Mouse (Mus musculus) T-helper 1 cell (primary cell): ENCODE data around the gene Spata3.

Source experiments
- in situ Hi-C: fragments of 300-600 bp; cut with MboI, MseI; formaldehyde crosslinking; loops from one replicate; pipeline ENCODE4 v1.15.1; 2025; ENCODE audit warnings: high pct_unique_total_duplicates

The Spata3 gene

DNA sequence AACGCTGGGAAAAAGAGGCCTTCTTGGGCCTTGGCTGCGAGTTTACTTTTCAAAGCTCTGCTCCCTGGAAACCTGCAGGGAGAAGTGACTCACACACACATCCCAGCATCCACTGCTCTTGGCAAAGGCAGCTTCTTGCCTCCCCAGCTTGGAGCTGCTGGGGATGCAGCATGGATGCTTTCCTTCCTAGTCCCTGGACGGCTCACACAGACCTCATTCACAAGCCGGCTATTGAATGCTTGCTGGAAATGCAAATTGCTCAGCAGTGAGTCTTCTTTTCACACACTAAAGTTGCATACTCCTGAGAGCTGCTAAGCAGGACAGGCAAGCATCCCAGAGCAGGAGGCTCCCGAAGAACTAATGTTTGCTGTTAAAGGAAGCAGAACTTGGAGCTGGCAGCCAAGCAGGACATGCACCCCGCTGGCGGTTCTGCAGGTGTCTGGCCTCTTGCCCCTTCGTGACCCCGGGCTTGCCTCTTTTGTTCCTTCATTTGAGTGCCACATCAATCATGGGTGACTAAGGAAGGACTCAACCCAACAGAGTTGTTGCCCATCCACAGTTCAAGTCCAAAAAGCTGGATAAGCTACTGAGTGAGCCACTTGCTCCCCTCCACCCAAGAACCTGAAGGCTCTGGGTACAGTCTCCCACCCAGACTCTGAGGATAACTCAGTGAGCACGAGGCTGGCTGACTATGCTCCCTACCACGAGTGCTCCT is 15.8 kb downstream of the Spata3 start:
- in situ Hi-C loops: no loop called here

- in situ Hi-C loops: no loop called here
These were observed 21.8 kb downstream of the Spata3 start for GRCm38 (mm10) chr1:86038191-86038951.

DNA sequence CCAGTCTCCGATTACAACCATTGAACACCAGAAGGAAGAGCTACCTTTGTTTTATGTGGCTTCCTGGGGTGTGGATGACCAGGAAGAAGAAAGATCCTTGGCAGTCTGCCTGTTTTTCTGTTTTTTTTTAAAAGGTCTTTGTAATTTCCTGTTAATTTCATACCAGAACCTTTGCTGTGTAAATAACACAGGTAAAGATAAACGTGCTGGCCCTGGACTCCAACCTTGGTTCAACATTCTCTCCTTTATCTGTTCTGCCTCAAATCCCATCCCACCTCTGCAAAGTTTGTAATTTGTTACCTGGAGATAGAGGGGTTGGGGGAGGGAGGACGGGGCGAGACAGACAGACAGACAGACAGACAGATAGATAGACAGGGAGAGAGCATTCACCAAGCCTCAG is 23.5 kb downstream of the Spata3 start:
- in situ Hi-C loops: no loop called here

GRCm38 (mm10) chr1:86040817-86041216 is 24.2 kb downstream of the Spata3 start:
- in situ Hi-C loops: no loop called here

DNA sequence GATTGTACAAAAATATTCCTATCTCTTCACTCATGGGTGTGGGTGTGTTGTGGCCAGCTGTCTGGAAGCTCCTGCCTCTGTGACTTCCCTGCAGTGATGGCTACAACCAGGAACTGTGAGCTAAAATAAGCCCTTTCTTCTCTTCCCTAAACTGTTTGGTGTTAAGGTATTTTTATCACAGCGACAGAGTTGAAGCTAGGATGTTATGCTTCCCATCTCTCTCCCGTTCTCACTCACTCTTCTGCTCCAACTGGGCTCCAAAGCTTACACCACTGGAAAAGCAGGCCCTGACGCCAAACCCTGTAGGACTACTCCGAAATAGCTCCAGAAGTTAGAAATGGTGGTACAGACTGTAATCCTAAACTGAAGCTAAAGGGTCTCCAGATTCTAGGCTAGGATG is 28.4 kb downstream of the Spata3 start:
- in situ Hi-C loops: no loop called here

DNA sequence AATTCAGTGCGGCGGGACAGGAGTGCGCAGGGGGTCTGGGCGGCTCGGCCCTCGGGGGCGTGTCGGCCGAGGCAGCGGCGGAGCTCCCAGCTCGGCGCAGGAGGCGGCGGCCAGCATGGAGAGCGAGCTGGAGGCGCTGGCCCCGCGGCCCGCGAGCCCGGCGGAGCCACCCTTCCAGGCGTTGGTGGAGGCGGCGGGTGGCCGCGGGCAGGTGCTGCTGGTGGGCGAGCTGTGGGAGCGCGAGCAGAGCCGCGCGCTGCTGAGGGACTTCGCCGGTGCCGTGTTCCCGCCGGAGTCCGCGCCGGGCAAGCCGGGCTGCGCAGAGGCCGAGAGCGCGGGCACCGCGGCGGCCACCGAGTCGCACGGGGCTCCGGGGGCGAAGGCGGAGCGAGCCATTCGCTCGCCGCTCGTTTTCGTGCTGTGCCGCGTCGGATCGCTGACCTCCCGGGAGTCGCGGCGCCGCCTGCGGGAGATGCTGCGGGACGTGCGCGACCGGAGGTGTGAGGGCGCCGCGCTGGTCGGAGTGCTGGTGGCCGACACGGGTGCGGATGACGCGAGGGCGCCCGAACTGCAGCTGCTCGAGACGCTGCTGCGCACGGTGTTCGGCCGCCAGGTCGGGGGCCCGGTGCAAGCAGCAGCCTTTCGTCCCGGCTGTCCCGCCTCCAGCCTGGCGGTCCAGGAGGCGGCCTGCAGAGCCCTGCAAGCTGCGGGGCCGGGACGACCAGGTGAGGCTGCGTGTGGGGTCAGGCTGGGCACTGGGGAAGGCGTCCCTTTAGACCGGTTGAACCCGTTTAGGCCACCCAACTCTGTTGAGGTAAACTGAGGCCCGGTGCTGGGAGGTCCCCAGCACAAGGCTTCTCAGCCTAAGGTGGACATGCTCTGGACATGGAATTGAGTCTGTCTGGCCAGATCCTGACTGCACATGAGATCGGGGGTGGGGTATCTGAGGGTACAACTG is 29.5 kb downstream of the Spata3 start, which contains the start of gene 2810459M11Rik:
2810459M11Rik (plus strand) TSS at position 16 of the 958 bp plus-strand sequence.
- in situ Hi-C loops: no loop called here

DNA sequence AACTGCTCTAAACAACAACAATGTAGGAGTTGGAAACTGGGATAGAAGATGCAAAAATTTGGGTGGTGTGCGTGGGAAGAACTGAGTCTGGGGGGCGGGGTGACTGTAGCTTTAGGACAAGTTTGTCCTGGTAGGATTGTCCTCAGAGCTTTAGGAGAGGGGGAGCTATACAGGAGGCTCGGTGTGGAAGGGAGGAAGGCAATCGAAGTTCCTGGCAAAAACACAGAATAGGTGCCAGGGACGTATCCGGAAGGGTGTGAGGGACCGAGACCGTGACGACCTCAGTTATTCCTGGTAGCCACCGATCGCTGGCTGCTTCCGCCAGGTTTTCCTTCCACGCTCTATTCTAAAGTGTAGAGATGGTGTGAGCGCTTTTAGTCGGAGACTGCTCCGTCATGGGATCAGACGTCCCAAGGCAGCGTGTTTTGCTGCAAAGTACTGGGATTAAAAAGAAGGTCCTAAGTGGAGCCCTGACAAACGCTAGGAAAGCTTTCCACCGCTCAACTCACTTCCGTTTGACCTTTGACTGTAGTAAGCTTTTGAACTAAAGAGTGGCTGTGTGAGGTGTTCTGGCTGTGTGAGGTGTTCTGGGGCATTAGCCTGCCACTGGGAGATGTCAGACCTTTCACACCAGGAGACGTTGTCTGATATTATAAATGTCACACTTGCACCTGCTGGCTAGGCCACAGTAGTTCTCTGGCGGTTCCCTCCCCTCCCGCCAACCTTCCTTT is 30.4 kb downstream of the Spata3 start:
- in situ Hi-C loops: no loop called here

- in situ Hi-C loops: no loop called here
These were observed 31.6 kb downstream of the Spata3 start for GRCm38 (mm10) chr1:86048231-86048630.

- in situ Hi-C loops: no loop called here
These were observed 32.1 kb downstream of the Spata3 start for GRCm38 (mm10) chr1:86048744-86049143.

- in situ Hi-C loops: no loop called here
These were observed 36.7 kb downstream of the Spata3 start for GRCm38 (mm10) chr1:86053198-86053921.

- in situ Hi-C loops: no loop called here
These were observed 38.3 kb downstream of the Spata3 start for GRCm38 (mm10) chr1:86054943-86055342.

GRCm38 (mm10) chr1:86056284-86056683 is 39.7 kb downstream of the Spata3 start:
- in situ Hi-C loops: no loop called here

DNA sequence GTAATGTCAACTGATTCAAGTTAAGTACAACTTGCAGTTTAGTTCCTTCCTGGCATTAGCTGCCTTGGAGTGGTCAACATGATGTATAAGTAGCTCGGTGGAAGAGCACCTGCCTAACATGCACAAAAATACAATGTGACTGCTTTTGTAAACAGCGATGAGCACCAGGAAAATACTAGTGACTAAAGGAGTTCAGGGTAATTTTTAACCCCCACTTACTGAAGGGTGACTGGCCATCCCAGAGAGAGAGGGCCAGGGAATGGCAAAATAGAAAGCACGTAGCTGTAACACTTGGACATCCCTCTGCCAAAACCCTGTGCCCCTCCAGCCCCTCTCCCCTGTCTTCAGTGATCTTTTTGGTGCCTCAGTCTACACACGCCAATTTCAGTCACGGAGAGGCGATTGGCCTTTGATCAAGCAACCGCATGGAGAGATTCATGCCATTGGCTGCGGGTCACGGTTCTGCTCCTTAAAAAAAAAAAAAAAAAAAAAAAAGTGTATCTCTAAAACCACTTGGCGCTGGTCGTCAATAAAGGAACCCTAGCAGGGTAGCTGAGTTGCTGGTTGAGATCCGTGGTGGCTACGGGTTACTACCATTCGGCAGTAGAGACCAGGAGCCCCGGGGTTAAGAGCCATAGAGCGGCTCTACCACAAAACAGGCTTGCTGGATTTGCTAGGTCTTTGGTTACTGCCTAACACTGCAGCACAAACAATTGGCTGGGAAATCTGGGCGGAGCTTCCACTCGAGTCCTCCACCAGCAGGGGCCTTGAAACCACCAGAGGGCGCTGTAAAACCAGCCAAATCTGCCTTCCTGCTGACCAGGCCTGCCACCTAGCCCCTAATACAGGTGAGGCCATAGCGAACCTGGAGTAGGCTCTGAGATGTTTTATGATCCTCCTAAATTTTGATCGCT is 42.5 kb downstream of the Spata3 start:
- in situ Hi-C loops: no loop called here

- in situ Hi-C loops: no loop called here
These were observed 45.9 kb downstream of the Spata3 start for GRCm38 (mm10) chr1:86062523-86062922.

DNA sequence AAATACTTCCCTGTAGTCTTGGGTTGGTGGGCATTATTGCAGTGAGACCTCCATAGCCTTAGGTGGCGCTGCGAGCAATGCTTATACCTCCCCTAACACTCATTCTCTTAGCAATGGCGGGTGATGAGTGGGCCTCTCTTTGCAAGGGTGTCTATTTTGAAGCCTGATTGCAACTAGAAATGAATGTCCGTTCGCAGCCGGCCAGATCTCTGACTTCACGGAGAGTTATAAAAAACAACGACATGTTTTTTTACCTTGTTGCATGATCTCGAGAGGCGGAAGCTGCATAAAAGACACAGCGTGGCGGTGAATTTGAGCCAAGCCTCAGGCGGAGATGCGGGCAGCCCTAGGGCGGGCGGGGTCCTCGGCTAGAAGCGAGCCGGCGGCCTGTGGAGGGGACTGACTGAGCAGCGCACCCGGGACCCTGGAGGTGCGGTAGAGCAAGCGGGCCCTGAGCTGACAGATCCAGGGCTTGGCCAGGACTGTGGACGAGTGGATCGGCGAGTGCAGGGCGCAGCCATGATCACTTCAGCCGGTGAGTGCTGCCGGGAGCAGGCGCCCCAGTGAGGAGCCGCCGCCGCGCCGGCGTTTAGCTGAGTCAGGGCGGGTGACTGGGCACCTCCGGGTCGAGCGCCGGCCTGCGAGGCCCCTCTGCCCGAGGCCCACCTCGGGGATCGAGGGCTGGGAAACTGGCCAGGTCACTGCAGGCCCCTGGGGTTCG is 47.8 kb downstream of the Spata3 start, which contains the start of gene Psmd1:
Psmd1 (plus strand) TSS at position 117 of the 721 bp plus-strand sequence.
- in situ Hi-C loops: no loop called here

DNA sequence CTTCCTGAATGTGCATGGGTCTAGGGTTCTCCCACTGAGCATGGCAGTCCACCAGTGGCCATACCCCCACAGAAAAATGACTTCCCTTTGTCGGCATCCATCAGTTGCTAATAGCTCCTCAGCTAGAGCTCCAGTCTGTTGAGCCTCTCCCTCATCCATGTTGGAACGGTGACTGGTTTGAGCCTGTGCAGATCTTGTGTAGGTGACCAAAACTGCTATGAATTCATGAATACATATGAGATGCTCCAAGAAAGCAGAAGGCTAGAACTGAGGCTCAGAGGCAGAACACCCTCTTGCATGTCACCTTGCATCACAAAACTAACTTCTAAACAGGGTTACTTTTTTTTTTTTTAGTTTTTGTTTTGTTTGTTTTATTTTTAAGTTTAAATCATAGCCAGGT is 59.9 kb downstream of the Spata3 start:
- in situ Hi-C loops: no loop called here
